Mouse (Mus musculus) T-cell, adult 2 months (primary cell): Measurements from ENCODE around the gene Mgam.
A peak's percentile ranks its signal among the peaks of the same experiment; 100 is the strongest.
"Not testable (repeated sequence)": the region's sequence is repeated elsewhere in the genome, so short reads cannot be mapped to it uniquely, and the experiment has no call there.

ENCODE experiments used
- DNase-seq: peaks from one replicate; pipeline ENCODE4 v3.0.0; 2022; ENCODE audit warnings: low spot score

Mgam gene

DNA sequence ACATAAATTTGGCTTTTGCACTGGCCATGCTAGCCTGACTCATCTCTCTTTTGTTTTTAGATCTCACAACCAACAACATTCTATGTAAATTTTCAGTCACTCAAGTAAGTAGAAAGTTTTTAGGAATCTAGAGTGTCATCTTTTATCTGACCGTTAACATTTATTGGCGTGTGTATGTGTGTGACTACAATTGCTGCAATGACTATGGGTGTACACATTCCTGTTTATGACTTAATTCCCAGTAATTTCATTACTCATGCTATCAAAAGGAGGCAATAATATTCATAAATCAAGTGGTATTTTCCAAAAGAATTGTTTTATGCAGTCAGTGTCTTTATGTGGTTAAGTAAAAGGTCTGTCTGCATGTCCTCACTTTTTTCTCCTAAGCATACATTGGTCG is 110.9 kb downstream of the Mgam start:
- no peak for DNase-seq

DNA sequence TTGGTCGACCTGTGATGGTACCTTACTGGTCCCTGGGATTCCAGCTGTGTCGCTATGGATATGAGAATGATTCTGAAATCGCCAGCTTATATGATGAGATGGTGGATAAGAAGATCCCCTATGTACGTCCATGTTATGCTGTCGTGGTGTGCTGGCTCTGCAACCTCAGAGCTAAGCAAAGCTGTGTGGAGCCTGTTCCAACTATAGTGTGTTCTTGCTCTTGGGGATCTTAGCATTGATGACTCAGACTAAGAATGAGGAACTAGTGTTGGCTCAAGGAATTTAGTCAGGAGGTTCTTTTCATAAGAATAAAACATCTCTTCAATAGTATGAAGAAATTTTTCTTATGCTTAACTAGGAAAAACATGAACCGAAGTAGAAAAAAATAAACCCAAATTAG is 120.4 kb downstream of the Mgam start:
- not testable (repeated sequence) for DNase-seq

DNA sequence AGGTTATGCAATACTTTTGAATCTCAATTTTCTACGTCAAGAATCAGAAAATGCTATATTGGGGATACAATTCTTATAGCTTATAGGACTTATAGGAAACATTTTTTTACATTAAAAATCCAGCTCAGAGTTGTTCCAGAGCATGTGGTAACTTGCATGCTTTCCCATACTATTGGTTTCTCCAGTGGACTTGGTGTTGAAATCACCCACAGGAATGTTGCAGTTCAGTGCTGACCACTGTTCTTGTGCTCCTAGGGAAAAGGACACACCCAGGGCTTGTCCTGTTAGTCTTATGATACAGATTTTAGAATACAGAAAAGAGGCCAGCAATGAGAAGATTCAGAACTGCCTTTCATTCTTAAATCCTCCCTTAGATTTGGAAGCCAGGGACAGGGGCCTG is 127.3 kb downstream of the Mgam start:
- no peak for DNase-seq

GRCm38 (mm10) chr6:40757346-40757745 is 128.7 kb downstream of the Mgam start:
- not testable (repeated sequence) for DNase-seq

GRCm38 (mm10) chr6:40774656-40775055 is 146.0 kb downstream of the Mgam start:
- no peak for DNase-seq

- no peak for DNase-seq
Measured at GRCm38 (mm10) chr6:40778458-40778857, 149.8 kb downstream of the Mgam start.

DNA sequence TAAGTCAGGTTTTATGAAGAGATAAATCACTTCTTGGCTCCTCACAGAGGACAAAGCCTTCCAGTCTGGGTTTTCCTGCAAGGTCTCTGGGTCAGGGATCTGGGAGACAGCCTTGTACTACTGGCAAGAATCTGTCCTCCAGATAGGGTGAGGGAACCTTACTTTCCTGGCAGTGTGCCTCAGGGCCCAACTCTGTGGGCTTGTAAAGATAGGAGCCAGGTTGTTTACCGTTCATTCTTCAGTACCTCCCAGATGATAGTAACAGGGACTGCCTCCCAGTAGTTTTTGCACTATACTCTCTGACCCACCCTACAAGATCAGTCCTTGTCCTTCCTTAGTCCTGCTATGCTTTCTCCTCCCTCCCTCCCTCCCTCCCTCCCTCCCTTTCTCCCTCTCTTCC is 155.0 kb downstream of the Mgam start:
- no peak for DNase-seq

GRCm38 (mm10) chr6:40784378-40784777 is 155.7 kb downstream of the Mgam start:
- DNase-seq = no peak

DNA sequence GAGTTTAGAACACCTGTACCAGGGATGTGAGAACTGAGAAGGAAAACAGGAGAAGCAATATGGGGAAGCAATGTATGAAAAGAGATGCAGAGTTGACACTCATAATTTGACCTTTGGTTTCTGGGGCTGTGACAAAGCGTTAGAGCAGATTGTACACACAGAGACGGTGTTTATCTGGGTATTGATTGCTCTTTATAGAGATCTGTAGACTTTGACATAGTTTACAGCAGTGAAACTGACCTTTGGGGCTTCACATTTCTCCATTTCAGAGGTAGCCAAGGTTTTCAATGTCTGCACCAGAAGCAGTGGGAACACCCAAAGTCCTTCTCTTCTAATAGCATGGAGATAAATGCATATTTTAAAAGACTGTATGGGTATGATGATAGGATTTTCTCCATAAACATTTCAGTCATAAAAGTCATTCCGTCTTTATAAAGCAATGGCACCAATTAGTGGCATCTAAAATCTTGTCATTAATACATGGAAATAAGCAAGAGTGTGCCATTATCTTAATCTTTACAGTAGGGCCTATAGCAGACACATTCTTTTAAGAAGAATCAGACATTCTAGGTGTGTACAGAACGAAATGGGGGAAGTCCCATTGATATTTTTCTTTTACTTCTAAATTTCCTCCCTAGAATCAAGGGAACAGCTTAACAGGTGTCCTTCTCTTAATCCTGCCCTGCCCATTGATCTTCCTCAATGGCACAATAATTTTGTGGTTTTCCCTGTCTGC is 166.6 kb downstream of the Mgam start:
- DNase-seq = no peak

DNA sequence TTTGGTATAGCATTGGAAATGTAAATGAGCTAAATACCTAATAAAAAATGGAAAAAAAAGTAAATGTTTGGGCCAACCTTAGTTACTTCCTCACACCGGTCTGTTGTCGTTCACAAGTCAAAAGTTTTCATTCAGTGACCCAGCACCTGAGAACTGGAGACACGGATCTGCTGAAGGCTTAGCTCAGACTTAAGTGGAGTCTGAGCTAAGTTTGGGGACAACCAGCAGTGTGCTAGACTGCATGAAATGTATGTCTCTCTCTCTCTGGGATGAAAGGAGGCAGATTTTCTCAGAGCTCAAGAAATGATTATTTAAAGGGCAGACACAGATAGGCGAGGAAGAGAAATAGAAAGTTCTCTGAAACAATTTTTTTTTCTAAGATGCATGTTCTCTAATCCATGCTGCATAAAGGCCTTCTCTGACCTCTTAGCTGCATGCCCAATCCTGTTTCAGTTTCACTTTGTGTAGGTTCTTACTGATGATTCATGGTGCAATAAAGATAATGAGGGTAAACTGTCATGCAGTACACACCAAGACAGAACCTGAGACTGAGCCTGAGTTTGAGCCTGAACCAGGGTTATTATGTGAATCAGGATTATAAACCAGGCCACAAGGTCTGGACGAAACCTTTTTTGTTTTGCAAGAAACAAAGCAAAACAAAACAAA is 189.7 kb downstream of the Mgam start:
- DNase-seq = peak; percentile 4
